Mouse (Mus musculus) ovary, postnatal 36 days (tissue): ENCODE data around the gene Vmac.

Experiments
- DNase-seq: peaks from one replicate; pipeline ENCODE4 v3.0.0; 2022; ENCODE audit warnings: low spot score, mixed read lengths

Gene Vmac

GRCm38 (mm10) chr17:56717363-56718058 is at the start of gene Vmac, which contains the start of gene Ndufa11:
Vmac (minus strand) TSS chr17:56718022.
Ndufa11 (plus strand) TSS chr17:56717767.
- peak; percentile 93 for DNase-seq

GRCm38 (mm10) chr17:56766631-56767405 is 49.0 kb upstream of the Vmac start:
- no peak for DNase-seq

- no peak for DNase-seq
Measured at GRCm38 (mm10) chr17:56765431-56765830, 47.6 kb upstream of the Vmac start.

GRCm38 (mm10) chr17:56764474-56765354 is 46.9 kb upstream of the Vmac start, which contains the start of gene Dus3l:
Dus3l (plus strand) TSS chr17:56764757.
- peak; percentile 85 for DNase-seq

- no peak for DNase-seq
Measured at GRCm38 (mm10) chr17:56763741-56764250, 46.0 kb upstream of the Vmac start.

- no peak for DNase-seq
Measured at GRCm38 (mm10) chr17:56762769-56763731, 45.2 kb upstream of the Vmac start.

- peak; percentile 90 for DNase-seq
Measured at GRCm38 (mm10) chr17:56761991-56762410, 44.2 kb upstream of the Vmac start.

GRCm38 (mm10) chr17:56761077-56761476 is 43.3 kb upstream of the Vmac start:
- no peak for DNase-seq

GRCm38 (mm10) chr17:56759261-56759660 is 41.4 kb upstream of the Vmac start:
- peak; percentile 7 for DNase-seq

- peak; percentile 74 for DNase-seq
Measured at GRCm38 (mm10) chr17:56758132-56758531, 40.3 kb upstream of the Vmac start.

GRCm38 (mm10) chr17:56757416-56758123 is 39.7 kb upstream of the Vmac start, which contains the start of gene Nrtn:
Nrtn (minus strand) TSS chr17:56757530.
- peak; percentile 93 for DNase-seq

GRCm38 (mm10) chr17:56756703-56757399 is 39.0 kb upstream of the Vmac start:
- DNase-seq, result peak; percentile 50

- no peak for DNase-seq
Measured at GRCm38 (mm10) chr17:56754271-56755185, 36.7 kb upstream of the Vmac start.

- no peak for DNase-seq
Measured at GRCm38 (mm10) chr17:56753452-56753851, 35.6 kb upstream of the Vmac start.

- no peak for DNase-seq
Measured at GRCm38 (mm10) chr17:56751404-56752072, 33.7 kb upstream of the Vmac start.

- no peak for DNase-seq
Measured at GRCm38 (mm10) chr17:56744173-56744572, 26.4 kb upstream of the Vmac start.

GRCm38 (mm10) chr17:56740788-56741160 is 23.0 kb upstream of the Vmac start:
- DNase-seq, result no peak
